Mouse (Mus musculus) embryonic facial prominence, embryonic 15.5 days (tissue): ENCODE measurements around the gene Fam124a. TPM values are rescaled to one million over a fixed set of nuclear protein-coding genes. Genes with fewer than 3 reads are reported as not detected.

Experiments used
- polyA plus RNA-seq: library from polyadenylated mRNA; unstranded; fragments of >200 nt; fragmentation: Nextera tagmentation; extraction: Ambion mirVana; gene quantifications from 2 replicates; pipeline ENCODE4 v1.2.1, GENCODE M21; 2015

Fam124a gene
- polyA plus RNA-seq, 1 experiment from 2014 or later = 5.4 TPM

Other genes starting within 250 kb of the Fam124a start
- 0.40 and 0.51 TPM in 2 replicates for gene Gucy1b2, start 99.4 kb upstream of the Fam124a start, polyA plus RNA-seq
- 0.18 TPM in 1 of 2 replicates, not detected in the other for gene Gm4131, start 11.2 kb downstream of the Fam124a start, polyA plus RNA-seq
- gene Serpine3, start 107.9 kb downstream of the Fam124a start, polyA plus RNA-seq = not detected in 2 replicates
- 21.1 and 23.2 TPM in 2 replicates for gene Ints6, start 205.4 kb downstream of the Fam124a start, polyA plus RNA-seq